Mouse (Mus musculus): ENCODE data around the gene A730061H03Rik. TPM values are rescaled to one million over a fixed set of nuclear protein-coding genes. Genes with fewer than 3 reads are reported as not detected.
A peak's percentile ranks its signal among the peaks of the same experiment; 100 is the strongest.

A730061H03Rik gene
- polyA plus RNA-seq, 1 experiment from 2014 or later, result 0.55 TPM

DNA sequence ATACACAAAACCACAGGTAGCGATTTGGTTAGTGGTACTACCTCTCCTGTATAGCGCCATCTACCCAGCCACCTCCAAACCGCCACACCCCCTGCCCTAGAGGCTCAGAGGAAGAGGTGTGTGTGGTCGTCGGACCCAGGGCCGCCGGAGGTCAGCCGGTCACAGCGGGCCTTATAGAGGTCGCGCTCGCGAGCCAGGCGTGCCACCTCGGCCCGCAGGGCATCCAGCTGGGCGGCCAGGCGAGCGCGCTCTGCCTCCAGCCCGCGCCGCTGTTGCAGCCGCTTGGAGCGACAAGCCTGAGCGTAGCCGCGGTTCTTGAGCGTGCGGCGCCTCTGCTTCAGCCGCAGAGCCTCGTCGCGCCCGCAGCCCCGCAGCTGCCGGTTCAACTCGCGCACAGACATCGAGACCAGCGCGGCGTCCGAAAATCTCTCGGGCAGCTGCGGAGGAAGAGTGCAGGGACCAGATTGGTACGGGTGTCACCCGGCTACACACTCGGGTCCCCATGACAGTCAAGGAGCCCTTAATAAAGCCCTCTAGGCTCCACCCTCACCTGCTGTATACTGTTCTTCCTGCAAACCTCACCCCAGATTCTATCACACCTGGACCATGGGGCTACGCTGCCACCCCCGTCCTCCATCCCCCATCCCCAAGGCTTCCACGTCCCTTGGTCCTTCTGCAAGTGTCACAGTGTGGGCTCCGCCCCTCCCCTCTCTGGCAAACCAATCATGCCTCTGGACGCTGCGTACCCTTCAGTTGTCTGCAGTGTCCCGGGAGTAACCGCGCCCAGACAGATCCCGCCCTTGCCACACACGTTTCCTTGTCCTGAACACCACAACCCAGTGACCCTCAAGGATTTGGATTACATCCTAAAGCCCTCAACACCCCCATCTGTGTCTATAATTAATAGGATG lies 39.5 kb downstream of the A730061H03Rik start:
- H3K4me1 ChIP-seq (ENCODE audit: control insufficient read depth, insufficient read depth, low read length), result peaks cover 14% of the 10 kb centered on the region
- H3K27me3 ChIP-seq (ENCODE audit: control insufficient read depth, insufficient read depth, low read depth, low read length), result peaks cover 4% of the 10 kb centered on the region
- WGBS, result under 1% methylated on average over 61 of the region's 61 CpGs
- peak overlapping the region; percentile 84 for H3K27ac ChIP-seq (ENCODE audit: low read length)
- peak overlapping the region; percentile 82 for H3K4me2 ChIP-seq (ENCODE audit: low read length)
- ATAC-seq, result peak; percentile 86
- H3K9me3 ChIP-seq (replicated peaks; ENCODE audit: control insufficient read depth, low read length, poor library complexity, severe bottlenecking), result no peaks in the 10 kb centered on the region
- peak overlapping the region; percentile 45 for H3K4me3 ChIP-seq (ENCODE audit: low read depth, low read length)
- no peaks in the 10 kb centered on the region for H3K36me3 ChIP-seq (ENCODE audit: control insufficient read depth, insufficient read depth, low read length)
- H3K9ac ChIP-seq (ENCODE audit: low read depth, low read length), result peak overlapping the region; percentile 82

DNA sequence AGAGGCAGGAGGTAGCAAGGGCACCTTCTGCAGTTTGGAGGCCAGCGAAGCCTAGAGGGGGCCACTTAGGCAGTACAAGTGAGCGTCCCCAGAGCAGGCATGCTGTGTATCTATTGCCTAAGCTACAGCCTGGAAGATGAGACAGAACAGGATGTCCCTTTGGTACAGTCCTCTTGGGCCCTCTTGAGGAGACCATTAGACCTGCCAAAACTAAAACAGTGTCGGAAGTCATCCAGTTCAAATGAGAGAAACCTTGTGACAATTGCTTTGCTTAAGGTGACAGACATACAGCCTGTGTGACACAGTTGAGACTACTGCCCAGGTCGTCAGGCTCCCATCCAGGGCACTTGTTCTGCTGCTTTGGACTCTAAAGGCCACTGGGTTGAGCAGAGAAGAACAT lies 40.6 kb downstream of the A730061H03Rik start:
- Histone ChIP-seq H3K4me2 (ENCODE audit: low read length) (peak overlapping the region; percentile 31; the same call in 1 of the 2 replicates), H3K27ac (ENCODE audit: low read length) (peak overlapping the region; percentile 34), H3K36me3 (ENCODE audit: control insufficient read depth, insufficient read depth, low read length) (no peaks in the 10 kb centered on the region), H3K27me3 (ENCODE audit: control insufficient read depth, insufficient read depth, low read depth, low read length) (peaks cover 4% of the 10 kb centered on the region), H3K4me3 (ENCODE audit: low read depth, low read length) (no peak overlapping the region), H3K9ac (ENCODE audit: low read depth, low read length) (no peak overlapping the region), H3K4me1 (ENCODE audit: control insufficient read depth, insufficient read depth, low read length) (peaks cover 14% of the 10 kb centered on the region), H3K9me3 (replicated peaks; ENCODE audit: control insufficient read depth, low read length, poor library complexity, severe bottlenecking) (no peaks in the 10 kb centered on the region)
- 0 out of 2 replicates have a peak, but pooled peaks have one; percentile 4 for ATAC-seq
- 53% methylated on average over 4 of the region's 4 CpGs for WGBS

- peak; percentile 61 for ATAC-seq
Measured at GRCm38 (mm10) chr14:55518897-55519296, 41.3 kb downstream of the A730061H03Rik start.

GRCm38 (mm10) chr14:55515846-55516245 lies 44.4 kb downstream of the A730061H03Rik start:
- Histone ChIP-seq H3K9me3 (replicated peaks; ENCODE audit: control insufficient read depth, low read length, poor library complexity, severe bottlenecking) (no peaks in the 10 kb centered on the region), H3K27ac (ENCODE audit: low read length) (no peak overlapping the region), H3K36me3 (ENCODE audit: control insufficient read depth, insufficient read depth, low read length) (no peaks in the 10 kb centered on the region), H3K9ac (ENCODE audit: low read depth, low read length) (no peak overlapping the region), H3K4me1 (ENCODE audit: control insufficient read depth, insufficient read depth, low read length) (peaks cover 14% of the 10 kb centered on the region), H3K27me3 (ENCODE audit: control insufficient read depth, insufficient read depth, low read depth, low read length) (no peaks in the 10 kb centered on the region), H3K4me2 (ENCODE audit: low read length) (no peak overlapping the region), H3K4me3 (ENCODE audit: low read depth, low read length) (no peak overlapping the region)
- ATAC-seq, result no peak
- 89% methylated on average over 4 of the region's 4 CpGs for WGBS

More at GRCm38 (mm10) chr14:55518897-55519296, 41.3 kb downstream of the A730061H03Rik start:
- H3K4me3 ChIP-seq (ENCODE audit: low read depth, low read length), result no peak overlapping the region
- H3K27me3 ChIP-seq (ENCODE audit: control insufficient read depth, insufficient read depth, low read depth, low read length), result peaks cover 4% of the 10 kb centered on the region
- H3K4me1 ChIP-seq (ENCODE audit: control insufficient read depth, insufficient read depth, low read length), result peaks cover 14% of the 10 kb centered on the region
- 0 out of 2 replicates have a peak overlapping the region, but pooled peaks have one; percentile 10 for H3K4me2 ChIP-seq (ENCODE audit: low read length)
- H3K27ac ChIP-seq (ENCODE audit: low read length), result peak overlapping the region; percentile 62; the same call in 1 of the 2 replicates
- no peak overlapping the region for H3K9ac ChIP-seq (ENCODE audit: low read depth, low read length)
- WGBS, result 11% methylated on average over 2 of the region's 2 CpGs
- no peaks in the 10 kb centered on the region for H3K9me3 ChIP-seq (replicated peaks; ENCODE audit: control insufficient read depth, low read length, poor library complexity, severe bottlenecking)
- no peaks in the 10 kb centered on the region for H3K36me3 ChIP-seq (ENCODE audit: control insufficient read depth, insufficient read depth, low read length)

DNA sequence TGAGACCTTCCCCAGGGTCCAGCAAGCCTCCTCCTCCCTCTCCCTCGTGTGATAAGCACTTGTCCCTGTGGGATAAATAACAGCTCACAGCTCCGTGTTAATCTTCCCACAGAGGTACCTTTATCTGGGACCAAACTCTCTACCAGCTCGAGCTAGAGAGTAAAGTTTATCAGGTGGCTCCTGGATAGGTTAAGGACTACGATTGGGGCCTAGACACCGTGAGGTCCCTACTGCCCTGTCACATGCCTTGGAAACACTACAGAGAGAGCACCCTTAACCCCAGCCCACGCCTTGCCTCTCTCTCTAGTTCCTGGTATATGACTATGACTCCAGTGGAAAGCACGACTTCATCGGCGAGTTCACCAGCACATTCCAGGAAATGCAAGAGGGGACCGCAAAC lies 46.3 kb downstream of the A730061H03Rik start:
- Histone ChIP-seq H3K27me3 (ENCODE audit: control insufficient read depth, insufficient read depth, low read depth, low read length) (no peaks in the 10 kb centered on the region), H3K9me3 (replicated peaks; ENCODE audit: control insufficient read depth, low read length, poor library complexity, severe bottlenecking) (no peaks in the 10 kb centered on the region), H3K4me3 (ENCODE audit: low read depth, low read length) (no peak overlapping the region), H3K4me2 (ENCODE audit: low read length) (no peak overlapping the region), H3K27ac (ENCODE audit: low read length) (no peak overlapping the region), H3K4me1 (ENCODE audit: control insufficient read depth, insufficient read depth, low read length) (peaks cover 3% of the 10 kb centered on the region), H3K9ac (ENCODE audit: low read depth, low read length) (no peak overlapping the region), H3K36me3 (ENCODE audit: control insufficient read depth, insufficient read depth, low read length) (no peaks in the 10 kb centered on the region)
- 71% methylated on average over 10 of the region's 10 CpGs for WGBS
- ATAC-seq, result no peak

GRCm38 (mm10) chr14:55511037-55511436 lies 49.2 kb downstream of the A730061H03Rik start:
- no peaks in the 10 kb centered on the region for H3K4me1 ChIP-seq (ENCODE audit: control insufficient read depth, insufficient read depth, low read length)
- peak; percentile 53 for ATAC-seq
- no peaks in the 10 kb centered on the region for H3K27me3 ChIP-seq (ENCODE audit: control insufficient read depth, insufficient read depth, low read depth, low read length)
- H3K27ac ChIP-seq (ENCODE audit: low read length), result no peak overlapping the region
- H3K9me3 ChIP-seq (replicated peaks; ENCODE audit: control insufficient read depth, low read length, poor library complexity, severe bottlenecking), result no peaks in the 10 kb centered on the region
- H3K36me3 ChIP-seq (ENCODE audit: control insufficient read depth, insufficient read depth, low read length), result peaks cover 6% of the 10 kb centered on the region; the same call in 1 of the 2 replicates
- no peak overlapping the region for H3K4me3 ChIP-seq (ENCODE audit: low read depth, low read length)
- no peak overlapping the region for H3K9ac ChIP-seq (ENCODE audit: low read depth, low read length)
- H3K4me2 ChIP-seq (ENCODE audit: low read length), result no peak overlapping the region
- 58% methylated on average over 7 of the region's 7 CpGs for WGBS

DNA sequence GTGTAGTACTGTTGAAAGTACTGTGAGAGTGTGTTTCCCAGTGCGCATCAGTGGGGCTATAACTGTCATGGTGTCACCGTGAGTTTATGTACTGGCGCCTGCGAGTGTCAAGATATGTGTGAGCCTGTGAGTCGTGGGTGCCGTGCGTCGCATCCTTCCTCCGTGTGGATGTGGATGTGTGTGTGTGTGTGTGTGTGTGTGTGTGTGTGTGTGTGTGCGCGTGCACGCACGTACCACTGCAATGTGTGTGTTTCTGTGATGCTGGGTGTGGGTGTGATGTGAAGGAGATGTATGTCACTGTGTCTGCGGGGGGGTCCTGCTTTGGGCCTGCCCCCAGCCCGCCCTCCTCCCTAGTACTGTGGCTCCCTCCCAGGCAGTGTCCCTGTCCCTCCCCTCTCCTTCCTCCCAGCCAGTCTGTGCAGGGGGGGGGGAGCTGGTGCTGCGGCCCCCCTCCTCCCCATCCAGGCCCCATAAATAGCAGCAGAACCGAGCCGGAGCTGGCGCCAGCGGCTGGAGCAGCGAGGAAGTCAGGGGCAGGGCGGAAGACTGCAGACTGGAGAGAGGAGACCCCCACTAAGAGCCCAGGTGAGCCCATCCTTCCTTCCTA lies 50.0 kb downstream of the A730061H03Rik start, which contains the start of gene Cpne6:
Cpne6 (plus strand) TSS at position 321 of the 607 bp plus-strand sequence.
- peaks cover 6% of the 10 kb centered on the region; the same call in 1 of the 2 replicates for H3K36me3 ChIP-seq (ENCODE audit: control insufficient read depth, insufficient read depth, low read length)
- H3K4me1 ChIP-seq (ENCODE audit: control insufficient read depth, insufficient read depth, low read length), result no peaks in the 10 kb centered on the region
- H3K9me3 ChIP-seq (replicated peaks; ENCODE audit: control insufficient read depth, low read length, poor library complexity, severe bottlenecking), result no peaks in the 10 kb centered on the region
- 75% methylated on average over 20 of the region's 22 CpGs for WGBS
- H3K27ac ChIP-seq (ENCODE audit: low read length), result no peak within 1 kb of the TSS
- ATAC-seq, result 0 out of 2 replicates have a peak, but pooled peaks have one; percentile 14
- no peak within 1 kb of the TSS for H3K4me3 ChIP-seq (ENCODE audit: low read depth, low read length)
- H3K9ac ChIP-seq (ENCODE audit: low read depth, low read length), result peak within 1 kb of the TSS; percentile 51
- no peak within 1 kb of the TSS; the same call in 1 of the 2 replicates for H3K4me2 ChIP-seq (ENCODE audit: low read length)
- H3K27me3 ChIP-seq (ENCODE audit: control insufficient read depth, insufficient read depth, low read depth, low read length), result no peaks in the 10 kb centered on the region
